Mouse (Mus musculus) stomach, embryonic 15.5 days (tissue): ENCODE results near the gene Rarg. TPM values are rescaled to one million over a fixed set of nuclear protein-coding genes. Genes with fewer than 3 reads are reported as not detected.
A peak's percentile ranks its signal among the peaks of the same experiment; 100 is the strongest.

ENCODE experiments used
- ATAC-seq: fragments of 200-750 bp; cut with Nextera tagmentation; 2 replicates; pipeline ENCODE4 v1.8.0; 2017; ENCODE audit warnings: low read depth, moderate number of reproducible peaks, moderate TSS enrichment; ENCODE audit not compliant: insufficient read depth, low FRiP score
- H3K27ac ChIP-seq: fragments of 300-500 bp; sonication (generic); 2 replicates; pipeline ENCODE4 v1.5.1; 2015; ENCODE audit warnings: mild to moderate bottlenecking, inconsistent platforms
- H3K27me3 ChIP-seq: fragments of 300-500 bp; sonication (generic); replicated peaks from 2 replicates; pipeline ENCODE4 v1.6.1; 2015; ENCODE audit warnings: inconsistent platforms
- H3K36me3 ChIP-seq: fragments of 300-500 bp; sonication (generic); 2 replicates; pipeline ENCODE4 v1.6.1; 2015; ENCODE audit warnings: inconsistent platforms
- H3K4me1 ChIP-seq: fragments of 300-500 bp; sonication (generic); 2 replicates; pipeline ENCODE4 v1.6.1; 2015; ENCODE audit warnings: inconsistent platforms
- H3K4me2 ChIP-seq: fragments of 300-500 bp; sonication (generic); 2 replicates; pipeline ENCODE4 v1.6.1; 2015; ENCODE audit warnings: mild to moderate bottlenecking, inconsistent platforms
- H3K4me3 ChIP-seq: fragments of 300-500 bp; sonication (generic); replicated peaks from 2 replicates; pipeline ENCODE4 v1.5.1; 2015; ENCODE audit warnings: inconsistent platforms
- H3K9ac ChIP-seq: fragments of 300-500 bp; sonication (generic); 2 replicates; pipeline ENCODE4 v1.6.1; 2015; ENCODE audit warnings: inconsistent platforms
- H3K9me3 ChIP-seq: fragments of 300-500 bp; sonication (generic); 2 replicates; pipeline ENCODE4 v1.6.1; 2016; ENCODE audit warnings: inconsistent platforms
- WGBS: fragments of 180-500 bp; shearing (Covaris S2); methylation state at CpG from one replicate; pipeline ENCODE4 v1.1.7; 2015; 5-methylcytosine and 5-hydroxymethylcytosine counted together
- polyA plus RNA-seq: library from polyadenylated mRNA; unstranded; fragments of >200 nt; fragmentation: Nextera tagmentation; extraction: Ambion mirVana; gene quantifications from 2 replicates; pipeline ENCODE4 v1.2.1, GENCODE M21; 2015

Gene Rarg
- polyA plus RNA-seq, 1 experiment from 2014 or later: 33.8 TPM

- Histone ChIP-seq H3K27me3 (no peaks in the 10 kb centered on the region), H3K27ac (peak overlapping the region; percentile 77), H3K9ac (peak overlapping the region; percentile 65; the same call in 1 of the 2 replicates), H3K4me2 (peak overlapping the region; percentile 92), H3K4me3 (peak overlapping the region; percentile 64), H3K4me1 (peaks cover 45% of the 10 kb centered on the region), H3K36me3 (0 out of 2 replicates have a peak, but pooled peaks cover 3% of the 10 kb centered on the region), H3K9me3 (no peaks in the 10 kb centered on the region)
- 16% methylated on average over 19 of the region's 19 CpGs for WGBS
- ATAC-seq: no peak
Measured at GRCm38 (mm10) chr15:102244306-102245191, 12.8 kb downstream of the Rarg start.

- 25% methylated on average over 22 of the region's 22 CpGs for WGBS
- peak overlapping the region; percentile 4; the same call in 1 of the 2 replicates for H3K9ac ChIP-seq
- H3K27me3 ChIP-seq: no peaks in the 10 kb centered on the region
- peak overlapping the region; percentile 92 for H3K4me2 ChIP-seq
- ATAC-seq: no peak
- H3K36me3 ChIP-seq: peaks cover 7% of the 10 kb centered on the region; the same call in 1 of the 2 replicates
- H3K9me3 ChIP-seq: no peaks in the 10 kb centered on the region
- H3K4me1 ChIP-seq: peaks cover 38% of the 10 kb centered on the region
- peak overlapping the region; percentile 64 for H3K4me3 ChIP-seq
- peak overlapping the region; percentile 77 for H3K27ac ChIP-seq
Measured at GRCm38 (mm10) chr15:102243229-102244190, 13.8 kb downstream of the Rarg start.

GRCm38 (mm10) chr15:102242404-102243228, 14.7 kb downstream of the Rarg start:
- no peaks in the 10 kb centered on the region for H3K27me3 ChIP-seq
- peaks cover 8% of the 10 kb centered on the region; the same call in 1 of the 2 replicates for H3K36me3 ChIP-seq
- no peak for ATAC-seq
- peaks cover 36% of the 10 kb centered on the region for H3K4me1 ChIP-seq
- 45% methylated on average over 12 of the region's 12 CpGs for WGBS
- peak overlapping the region; percentile 77; the same call in 1 of the 2 replicates for H3K27ac ChIP-seq
- H3K9ac ChIP-seq: no peak overlapping the region
- peak overlapping the region; percentile 92 for H3K4me2 ChIP-seq
- H3K9me3 ChIP-seq: no peaks in the 10 kb centered on the region
- no peak overlapping the region for H3K4me3 ChIP-seq

GRCm38 (mm10) chr15:102240607-102241006, 16.7 kb downstream of the Rarg start:
- Histone ChIP-seq H3K9me3 (no peaks in the 10 kb centered on the region), H3K27me3 (no peaks in the 10 kb centered on the region), H3K4me3 (no peak overlapping the region), H3K36me3 (peaks cover 8% of the 10 kb centered on the region; the same call in 1 of the 2 replicates), H3K9ac (no peak overlapping the region), H3K27ac (no peak overlapping the region), H3K4me1 (peaks cover 41% of the 10 kb centered on the region), H3K4me2 (no peak overlapping the region)
- ATAC-seq: no peak
- WGBS: 75% methylated on average over 4 of the region's 4 CpGs

GRCm38 (mm10) chr15:102239851-102240250, 17.5 kb downstream of the Rarg start:
- H3K4me3 ChIP-seq: no peak overlapping the region
- H3K27ac ChIP-seq: no peak overlapping the region
- no peaks in the 10 kb centered on the region for H3K27me3 ChIP-seq
- peaks cover 8% of the 10 kb centered on the region; the same call in 1 of the 2 replicates for H3K36me3 ChIP-seq
- no peak for ATAC-seq
- H3K4me2 ChIP-seq: no peak overlapping the region
- 74% methylated on average over 11 of the region's 11 CpGs for WGBS
- H3K9me3 ChIP-seq: no peaks in the 10 kb centered on the region
- no peak overlapping the region for H3K9ac ChIP-seq
- peaks cover 40% of the 10 kb centered on the region for H3K4me1 ChIP-seq

GRCm38 (mm10) chr15:102239260-102239590, 18.1 kb downstream of the Rarg start:
- ATAC-seq: no peak
- no peak overlapping the region for H3K27ac ChIP-seq
- H3K27me3 ChIP-seq: no peaks in the 10 kb centered on the region
- 12% methylated on average over 9 of the region's 9 CpGs for WGBS
- peaks cover 39% of the 10 kb centered on the region for H3K4me1 ChIP-seq
- no peak overlapping the region for H3K9ac ChIP-seq
- no peak overlapping the region for H3K4me3 ChIP-seq
- H3K4me2 ChIP-seq: no peak overlapping the region
- no peaks in the 10 kb centered on the region for H3K9me3 ChIP-seq
- H3K36me3 ChIP-seq: peaks cover 8% of the 10 kb centered on the region; the same call in 1 of the 2 replicates

- Histone ChIP-seq H3K9me3 (no peaks in the 10 kb centered on the region), H3K36me3 (peaks cover 8% of the 10 kb centered on the region; the same call in 1 of the 2 replicates), H3K9ac (no peak overlapping the region), H3K4me1 (peaks cover 36% of the 10 kb centered on the region), H3K27ac (no peak overlapping the region), H3K4me2 (no peak overlapping the region), H3K4me3 (no peak overlapping the region), H3K27me3 (no peaks in the 10 kb centered on the region)
- no peak for ATAC-seq
- WGBS: 88% methylated on average over 14 of the region's 14 CpGs
Measured at GRCm38 (mm10) chr15:102238543-102239259, 18.6 kb downstream of the Rarg start.

GRCm38 (mm10) chr15:102235371-102236027, 21.8 kb downstream of the Rarg start:
- Histone ChIP-seq H3K4me3 (no peak overlapping the region; the same call in 1 of the 2 replicates), H3K4me2 (peak overlapping the region; percentile 39), H3K36me3 (peaks cover 5% of the 10 kb centered on the region; the same call in 1 of the 2 replicates), H3K27me3 (no peaks in the 10 kb centered on the region), H3K4me1 (peaks cover 31% of the 10 kb centered on the region), H3K9me3 (no peaks in the 10 kb centered on the region), H3K27ac (peak overlapping the region; percentile 71), H3K9ac (no peak overlapping the region)
- ATAC-seq: peak; percentile 76
- 21% methylated on average over 20 of the region's 21 CpGs for WGBS

GRCm38 (mm10) chr15:102233896-102234295, 23.4 kb downstream of the Rarg start:
- Histone ChIP-seq H3K4me2 (no peak overlapping the region), H3K36me3 (peaks cover 5% of the 10 kb centered on the region; the same call in 1 of the 2 replicates), H3K27ac (no peak overlapping the region), H3K9me3 (no peaks in the 10 kb centered on the region), H3K9ac (no peak overlapping the region), H3K4me1 (peaks cover 28% of the 10 kb centered on the region), H3K27me3 (no peaks in the 10 kb centered on the region), H3K4me3 (no peak overlapping the region)
- WGBS: 25% methylated on average over 2 of the region's 2 CpGs
- no peak for ATAC-seq

- Histone ChIP-seq H3K9ac (no peak overlapping the region), H3K27ac (no peak overlapping the region), H3K9me3 (no peaks in the 10 kb centered on the region), H3K36me3 (no peaks in the 10 kb centered on the region), H3K4me2 (no peak overlapping the region), H3K27me3 (no peaks in the 10 kb centered on the region), H3K4me1 (peaks cover 28% of the 10 kb centered on the region), H3K4me3 (no peak overlapping the region)
- WGBS: 82% methylated on average over 7 of the region's 7 CpGs
- ATAC-seq: no peak
Measured at GRCm38 (mm10) chr15:102232764-102233163, 24.6 kb downstream of the Rarg start.
